Mouse (Mus musculus) MEL (cell line): ENCODE results near the gene Slc12a6. TPM values are rescaled to one million over a fixed set of nuclear protein-coding genes. Genes with fewer than 3 reads are reported as not detected.

ENCODE experiments used
- DNase-seq: peaks from one replicate; pipeline ENCODE4 v3.0.0; 2011; ENCODE audit warnings: low read depth, low spot score
- H3K27ac ChIP-seq: 2 replicates; pipeline ENCODE4 v1.5.1; 2012; ENCODE audit warnings: low read depth, mild to moderate bottlenecking, control low read depth, low read length, moderate library complexity; ENCODE audit not compliant: control insufficient read depth
- H3K27me3 ChIP-seq, 2 experiments: fragments of 150-350 bp in 1 of 2; sonication (generic) in 1 of 2; 2 replicates each; pipeline ENCODE4 v1.6.1; 2012; ENCODE audit warnings: low read length in 2 of 2, mild to moderate bottlenecking in 2 of 2, improper control_type of control experiment in 1 of 2, moderate library complexity in 1 of 2; ENCODE audit not compliant: insufficient read depth in 2 of 2, control insufficient read depth in 1 of 2
- H3K36me3 ChIP-seq, 2 experiments: 2 replicates each; pipeline ENCODE4 v1.6.1; 2012 to 2014; ENCODE audit warnings: low read length in 2 of 2, improper control_type of control experiment in 1 of 2, inconsistent platforms in 1 of 2, mild to moderate bottlenecking in 1 of 2; ENCODE audit not compliant: insufficient read depth in 2 of 2, control insufficient read depth in 1 of 2
- H3K4me1 ChIP-seq, 2 experiments: fragments of 150-350 bp in 1 of 2; sonication (generic) in 1 of 2; 2 replicates each; pipeline ENCODE4 v1.6.1; 2012; ENCODE audit warnings: low read length in 2 of 2, improper control_type of control experiment in 1 of 2, mild to moderate bottlenecking in 1 of 2; ENCODE audit not compliant: insufficient read depth in 2 of 2, control insufficient read depth in 1 of 2
- H3K4me3 ChIP-seq, 2 experiments: fragments of 150-350 bp in 1 of 2; sonication (generic) in 1 of 2; 2 replicates each; pipeline ENCODE4 v1.5.1; 2012; ENCODE audit warnings: low read depth in 2 of 2, low read length in 2 of 2, mild to moderate bottlenecking in 2 of 2, moderate library complexity in 2 of 2, control low read depth in 1 of 2, improper control_type of control experiment in 1 of 2; ENCODE audit not compliant: control insufficient read depth in 1 of 2, insufficient read depth in 1 of 2
- H3K79me2 ChIP-seq: 2 replicates; pipeline ENCODE4 v1.6.1; 2012; ENCODE audit warnings: mild to moderate bottlenecking, low read length, moderate library complexity; ENCODE audit not compliant: control insufficient read depth, poor library complexity, insufficient read depth
- H3K9ac ChIP-seq: 2 replicates; pipeline ENCODE4 v1.6.1; 2012; ENCODE audit warnings: low read depth, mild to moderate bottlenecking, control low read depth, low read length, moderate library complexity; ENCODE audit not compliant: control insufficient read depth, poor library complexity, severe bottlenecking
- H3K9me3 ChIP-seq: fragments of 150-350 bp; sonication (generic); replicated peaks from 2 replicates; pipeline ENCODE4 v1.6.1; 2012; ENCODE audit warnings: mild to moderate bottlenecking, low read length, improper control_type of control experiment, moderate library complexity; ENCODE audit not compliant: insufficient read depth
- BHLHE40 ChIP-seq: IDR thresholded peaks from 2 replicates; pipeline ENCODE4 v1.6.1; 2012; ENCODE audit warnings: low read depth, mild to moderate bottlenecking, inconsistent platforms, low read length, improper control_type of control experiment, borderline replicate concordance
- CHD1 ChIP-seq: IDR thresholded peaks from 2 replicates; pipeline ENCODE4 v1.6.1; 2012; ENCODE audit warnings: low read depth, mild to moderate bottlenecking, inconsistent platforms, low read length, improper control_type of control experiment
- CHD2 ChIP-seq: IDR thresholded peaks from 2 replicates; pipeline ENCODE4 v1.6.1; 2011; ENCODE audit warnings: low read length, improper control_type of control experiment
- CTCF ChIP-seq, 3 experiments: IDR thresholded peaks in 2 of 3; conservative IDR thresholded peaks in 1 of 3; 2 replicates each; pipeline ENCODE4 v1.5.1; 2011 to 2012; ENCODE audit warnings: low read length in 3 of 3, low read depth in 2 of 3, mild to moderate bottlenecking in 2 of 3, improper control_type of control experiment in 1 of 3, inconsistent platforms in 1 of 3, mixed read lengths in 1 of 3, moderate library complexity in 1 of 3; ENCODE audit not compliant: control insufficient read depth in 1 of 3, insufficient read depth in 1 of 3, poor library complexity in 1 of 3, severe bottlenecking in 1 of 3
- E2F4 ChIP-seq: IDR thresholded peaks from 2 replicates; pipeline ENCODE4 v1.6.1; 2011; ENCODE audit warnings: low read depth, low read length, improper control_type of control experiment, borderline replicate concordance
- ELF1 ChIP-seq: IDR thresholded peaks from 2 replicates; pipeline ENCODE4 v1.6.1; 2014; ENCODE audit warnings: low read depth, mild to moderate bottlenecking, inconsistent platforms, low read length, improper control_type of control experiment, moderate library complexity
- EP300 ChIP-seq, 2 experiments: IDR thresholded peaks; 2 replicates each; pipeline ENCODE4 v1.6.1; 2011; ENCODE audit warnings: improper control_type of control experiment in 2 of 2, low read length in 2 of 2, low read depth in 1 of 2, mild to moderate bottlenecking in 1 of 2
- ETS1 ChIP-seq: IDR thresholded peaks from 2 replicates; pipeline ENCODE4 v1.6.1; 2012; ENCODE audit warnings: low read depth, mild to moderate bottlenecking, inconsistent platforms, low read length, improper control_type of control experiment, moderate library complexity
- HCFC1 ChIP-seq: IDR thresholded peaks from 2 replicates; pipeline ENCODE4 v1.6.1; 2012; ENCODE audit warnings: low read depth, mild to moderate bottlenecking, inconsistent platforms, low read length, improper control_type of control experiment, moderate library complexity
- JUND ChIP-seq: IDR thresholded peaks from 2 replicates; pipeline ENCODE4 v1.6.1; 2011; ENCODE audit warnings: low read depth, mild to moderate bottlenecking, improper control_type of control experiment, low read length
- KAT2A ChIP-seq: conservative IDR thresholded peaks from 2 replicates; pipeline ENCODE4 v1.6.1; 2012; ENCODE audit warnings: low read depth, low read length, improper control_type of control experiment, inconsistent platforms
- MAX ChIP-seq: IDR thresholded peaks from 2 replicates; pipeline ENCODE4 v1.6.1; 2011; ENCODE audit warnings: low read length, improper control_type of control experiment
- MAZ ChIP-seq: IDR thresholded peaks from 2 replicates; pipeline ENCODE4 v1.6.1; 2012; ENCODE audit warnings: low read depth, mild to moderate bottlenecking, inconsistent platforms, low read length, improper control_type of control experiment
- MXI1 ChIP-seq: IDR thresholded peaks from 2 replicates; pipeline ENCODE4 v1.6.1; 2011; ENCODE audit warnings: mild to moderate bottlenecking, low read depth, low read length, improper control_type of control experiment
- MYC ChIP-seq: IDR thresholded peaks from 2 replicates; pipeline ENCODE4 v1.6.1; 2011; ENCODE audit warnings: low read depth, mild to moderate bottlenecking, low read length, improper control_type of control experiment, moderate library complexity
- NELFE ChIP-seq: IDR thresholded peaks from 2 replicates; pipeline ENCODE4 v1.6.1; 2011; ENCODE audit warnings: low read depth, low read length, improper control_type of control experiment
- NRF1 ChIP-seq: IDR thresholded peaks from 2 replicates; pipeline ENCODE4 v1.6.1; 2014; ENCODE audit warnings: low read depth, mild to moderate bottlenecking, inconsistent platforms, low read length, improper control_type of control experiment, moderate library complexity; ENCODE audit not compliant: poor library complexity, insufficient read depth, severe bottlenecking
- POLR2A ChIP-seq, 2 experiments: IDR thresholded peaks; 2 replicates each; pipeline ENCODE4 v1.6.1; 2011 to 2012; ENCODE audit warnings: low read length in 2 of 2, mild to moderate bottlenecking in 2 of 2, control low read depth in 1 of 2, improper control_type of control experiment in 1 of 2, low read depth in 1 of 2, moderate library complexity in 1 of 2; ENCODE audit not compliant: control insufficient read depth in 1 of 2, insufficient read depth in 1 of 2, poor library complexity in 1 of 2
- POLR2AphosphoS2 ChIP-seq: IDR thresholded peaks from 2 replicates; pipeline ENCODE4 v1.6.1; 2011; ENCODE audit warnings: low read length, improper control_type of control experiment
- POLR2AphosphoS5 ChIP-seq: IDR thresholded peaks from 2 replicates; pipeline ENCODE4 v1.6.1; 2012; ENCODE audit warnings: low read depth, borderline replicate concordance, mild to moderate bottlenecking, inconsistent platforms, low read length, moderate library complexity, mixed read lengths
- RAD21 ChIP-seq: IDR thresholded peaks from 2 replicates; pipeline ENCODE4 v1.6.1; 2011; ENCODE audit warnings: mild to moderate bottlenecking, low read depth, low read length, improper control_type of control experiment
- RCOR1 ChIP-seq: IDR thresholded peaks from 2 replicates; pipeline ENCODE4 v1.6.1; 2012; ENCODE audit warnings: low read depth, mild to moderate bottlenecking, inconsistent platforms, low read length, improper control_type of control experiment
- TBP ChIP-seq: IDR thresholded peaks from 2 replicates; pipeline ENCODE4 v1.8.0; 2011; ENCODE audit warnings: low read depth, low read length, improper control_type of control experiment
- TCF12 ChIP-seq: IDR thresholded peaks from 2 replicates; pipeline ENCODE4 v1.6.1; 2014; ENCODE audit warnings: low read depth, mild to moderate bottlenecking, inconsistent platforms, low read length, improper control_type of control experiment, moderate library complexity
- UBTF ChIP-seq: IDR thresholded peaks from 2 replicates; pipeline ENCODE4 v1.6.1; 2012; ENCODE audit warnings: low read depth, mild to moderate bottlenecking, inconsistent platforms, low read length, improper control_type of control experiment, moderate library complexity, borderline replicate concordance; ENCODE audit not compliant: insufficient read depth
- ZC3H11A ChIP-seq: IDR thresholded peaks from 2 replicates; pipeline ENCODE4 v1.6.1; 2012; ENCODE audit warnings: low read depth, mild to moderate bottlenecking, inconsistent platforms, low read length, improper control_type of control experiment
- ZKSCAN1 ChIP-seq: IDR thresholded peaks from 2 replicates; pipeline ENCODE4 v1.6.1; 2012; ENCODE audit warnings: low read depth, mild to moderate bottlenecking, inconsistent platforms, low read length, improper control_type of control experiment, moderate library complexity
- ZMIZ1 ChIP-seq: IDR thresholded peaks from 2 replicates; pipeline ENCODE4 v1.6.1; 2012; ENCODE audit warnings: low read depth, mild to moderate bottlenecking, inconsistent platforms, low read length, improper control_type of control experiment, moderate library complexity
- polyA plus RNA-seq, 2 experiments: library from polyadenylated mRNA; stranded (reverse) in 1 of 2; unstranded in 1 of 2; fragments of >175 nt in 1 of 2; fragments of >200 nt in 1 of 2; gene quantifications; 2 replicates each; pipeline versions ENCODE4 v1.2.1 to v1.2.4; 2012; ENCODE audit warnings: low replicate concordance in 2 of 2, low read depth in 1 of 2; ENCODE audit not compliant: insufficient read length in 2 of 2, insufficient read depth in 1 of 2, missing spikeins in 1 of 2
- total RNA-seq: library from RNA; depleted of rRNA; stranded (reverse); fragments of 300-350 nt; gene quantifications from 2 replicates; pipeline ENCODE4 v1.2.3, GENCODE M21; 2012

Slc12a6 gene
- total and polyA plus RNA-seq, 3 experiments: 20.4 to 21.2 TPM; not detected in 1

DNA sequence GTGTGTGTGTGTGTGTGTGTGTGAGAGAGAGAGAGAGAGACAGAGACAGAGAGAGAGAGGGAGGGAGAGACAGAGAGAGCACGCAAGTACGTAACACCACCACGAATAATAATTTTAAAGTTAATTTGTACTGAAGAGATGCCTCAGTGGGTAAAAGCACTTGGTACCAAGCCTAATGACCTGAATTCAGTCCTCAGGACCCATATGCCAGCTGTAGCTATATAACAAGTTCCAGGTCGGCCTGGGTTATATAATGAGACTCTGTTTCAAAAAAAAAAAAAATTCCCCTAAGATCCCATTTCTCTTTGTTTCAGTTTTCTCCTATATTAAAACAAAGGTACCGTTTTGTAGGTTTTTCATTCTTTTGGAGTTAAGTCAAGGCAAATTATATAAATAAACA, 125.2 kb downstream of the Slc12a6 start:
- H3K9me3 ChIP-seq: no peaks in the 10 kb centered on the region
- TF ChIP-seq NELFE (no peak), ELF1 (no peak), CHD2 (no peak), TBP (no peak), EP300 (IDR thresholded peaks at IDR 0.05; ENCODE audit: low read depth in 1 of 2, low read length in 2 of 2) (no peak), ZKSCAN1 (no peak), RAD21 (no peak), ZC3H11A (no peak), ZMIZ1 (no peak), RCOR1 (no peak), MAZ (no peak), TCF12 (no peak), MAX (no peak), KAT2A (no peak), POLR2AphosphoS2 (no peak)
- no peaks in the 10 kb centered on the region for H3K27me3 ChIP-seq
- no peak for DNase-seq
- peaks cover 49% of the 10 kb centered on the region for H3K79me2 ChIP-seq
- H3K36me3 ChIP-seq: peaks cover 3 to 33% of the 10 kb centered on the region in 2 experiments
- no peak overlapping the region for H3K27ac ChIP-seq
- no peak overlapping the region for H3K9ac ChIP-seq
- H3K4me1 ChIP-seq: peaks cover 7 to 15% of the 10 kb centered on the region in 2 experiments
- H3K4me3 ChIP-seq: no peak overlapping the region

DNA sequence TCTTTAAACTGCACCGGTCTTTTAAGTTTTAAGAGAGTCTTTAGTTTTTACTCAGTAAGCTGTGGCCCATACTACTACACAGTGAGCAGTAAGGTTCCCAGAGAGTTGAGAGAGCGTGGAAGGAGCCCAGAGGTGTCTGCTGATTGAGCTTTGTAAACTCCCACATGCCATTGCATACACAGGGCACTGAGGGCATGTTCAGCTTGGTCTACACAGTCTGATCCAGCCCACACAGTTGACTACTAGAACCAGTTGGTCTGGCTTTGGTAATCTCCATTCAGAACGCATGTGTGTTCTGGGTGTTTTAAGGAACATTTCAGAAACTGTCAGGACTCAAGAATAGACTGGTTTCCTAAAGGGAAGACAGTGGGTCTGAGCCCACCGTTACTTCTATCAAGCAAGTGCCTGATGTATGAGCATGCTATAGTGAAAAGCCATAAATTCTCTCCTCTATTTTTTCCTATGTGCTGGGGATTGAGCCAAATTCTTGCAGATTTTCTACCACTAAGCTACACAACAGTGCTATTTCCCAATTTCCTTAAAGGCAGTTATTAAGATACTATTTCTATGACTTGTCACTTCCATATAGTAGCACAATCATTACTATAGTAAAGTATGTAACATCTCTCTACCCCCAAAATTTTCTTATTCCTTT, 125.8 kb downstream of the Slc12a6 start:
- DNase-seq: no peak
- peaks cover 7 to 17% of the 10 kb centered on the region in 2 experiments for H3K4me1 ChIP-seq
- no peak overlapping the region for H3K27ac ChIP-seq
- H3K9ac ChIP-seq: no peak overlapping the region
- H3K36me3 ChIP-seq: peaks cover under 1 to 35% of the 10 kb centered on the region in 2 experiments; a peak in 3 of 4 replicates
- H3K4me3 ChIP-seq: no peak overlapping the region
- H3K9me3 ChIP-seq: no peaks in the 10 kb centered on the region
- no peaks in the 10 kb centered on the region for H3K27me3 ChIP-seq
- H3K79me2 ChIP-seq: peaks cover 47% of the 10 kb centered on the region
- no peak for TF ChIP-seq POLR2AphosphoS5
- TF ChIP-seq CHD1: no peak
- TF ChIP-seq BHLHE40: no peak
- TF ChIP-seq ZMIZ1: no peak
- no peak for TF ChIP-seq NELFE
- no peak for TF ChIP-seq HCFC1
- no peak for TF ChIP-seq JUND
- TF ChIP-seq NRF1: no peak
- no peak for TF ChIP-seq ELF1
- no peak for TF ChIP-seq POLR2AphosphoS2
- TF ChIP-seq ETS1: no peak
- TF ChIP-seq MAX: no peak
- no peak for TF ChIP-seq CTCF (IDR thresholded peaks at IDR 0.05 in 2 of 3, conservative IDR thresholded peaks at IDR 0.05 in 1 of 3; ENCODE audit: control insufficient read depth in 1 of 3, insufficient read depth in 1 of 3, low read depth in 2 of 3, low read length in 3 of 3, poor library complexity in 1 of 3, severe bottlenecking in 1 of 3)
- no peak for TF ChIP-seq MXI1
- TF ChIP-seq MYC: no peak
- TF ChIP-seq E2F4: no peak
- TF ChIP-seq POLR2A (IDR thresholded peaks at IDR 0.05; ENCODE audit: control insufficient read depth in 1 of 2, insufficient read depth in 1 of 2, low read depth in 1 of 2, low read length in 2 of 2, poor library complexity in 1 of 2): no peak
- TF ChIP-seq UBTF: no peak
